Mouse (Mus musculus) stomach, embryonic 16.5 days (tissue): Measurements from ENCODE around the gene Tnfrsf18. TPM values are rescaled to one million over a fixed set of nuclear protein-coding genes. Genes with fewer than 3 reads are reported as not detected.

Experiments used
- ATAC-seq: fragments of 200-750 bp; cut with Nextera tagmentation; 2 replicates; pipeline ENCODE4 v1.8.0; 2017; ENCODE audit warnings: moderate number of reproducible peaks, moderate TSS enrichment; ENCODE audit not compliant: insufficient read depth, low FRiP score
- H3K27ac ChIP-seq: fragments of 300-500 bp; sonication (generic); 2 replicates; pipeline ENCODE4 v1.5.1; 2014; ENCODE audit warnings: low read length
- H3K27me3 ChIP-seq: fragments of 300-500 bp; sonication (generic); 2 replicates; pipeline ENCODE4 v1.6.1; 2014; ENCODE audit warnings: low read length, control low read depth, mixed read lengths; ENCODE audit not compliant: control insufficient read depth, insufficient read depth
- H3K36me3 ChIP-seq: fragments of 300-500 bp; sonication (generic); 2 replicates; pipeline ENCODE4 v1.6.1; 2014; ENCODE audit warnings: low read length; ENCODE audit not compliant: control insufficient read depth, insufficient read depth
- H3K4me1 ChIP-seq: fragments of 300-500 bp; sonication (generic); 2 replicates; pipeline ENCODE4 v1.6.1; 2014; ENCODE audit warnings: low read length, control low read depth, mixed read lengths; ENCODE audit not compliant: control insufficient read depth, insufficient read depth
- H3K4me2 ChIP-seq: fragments of 300-500 bp; sonication (generic); 2 replicates; pipeline ENCODE4 v1.6.1; 2014; ENCODE audit warnings: low read depth, low read length, mixed read lengths
- H3K4me3 ChIP-seq: fragments of 300-500 bp; sonication (generic); replicated peaks from 2 replicates; pipeline ENCODE4 v1.5.1; 2014; ENCODE audit warnings: mild to moderate bottlenecking, low read length
- H3K9ac ChIP-seq: fragments of 300-500 bp; sonication (generic); 2 replicates; pipeline ENCODE4 v1.6.1; 2014; ENCODE audit warnings: low read length
- H3K9me3 ChIP-seq: fragments of 300-500 bp; sonication (generic); replicated peaks from 2 replicates; pipeline ENCODE4 v1.6.1; 2016; ENCODE audit warnings: low read length, control low read depth; ENCODE audit not compliant: control insufficient read depth
- WGBS: fragments of 180-500 bp; shearing (Covaris S2); extraction: QIAGEN DNeasy Blood & Tissue Kit; methylation state at CpG from one replicate; pipeline ENCODE4 v1.1.7; 2014; 5-methylcytosine and 5-hydroxymethylcytosine counted together
- polyA plus RNA-seq: library from polyadenylated mRNA; unstranded; fragments of >200 nt; fragmentation: Nextera tagmentation; extraction: Ambion mirVana; gene quantifications from 2 replicates; pipeline ENCODE4 v1.2.1, GENCODE M21; 2015

The Tnfrsf18 gene
- polyA plus RNA-seq, 1 experiment from 2014 or later, result 2.4 TPM

- Histone ChIP-seq H3K4me3 (peak overlapping the region; percentile 46), H3K27me3 (no peaks in the 10 kb centered on the region), H3K36me3 (no peaks in the 10 kb centered on the region), H3K4me1 (no peaks in the 10 kb centered on the region; the same call in 1 of the 2 replicates), H3K4me2 (peak overlapping the region; percentile 18), H3K27ac (peak overlapping the region; percentile 97), H3K9me3 (no peaks in the 10 kb centered on the region), H3K9ac (peak overlapping the region; percentile 71)
- ATAC-seq, result peak; percentile 96
- WGBS, result 30% methylated on average over 10 of the region's 10 CpGs
These were observed 33.7 kb downstream of the Tnfrsf18 start for GRCm38 (mm10) chr4:156059713-156060112.

GRCm38 (mm10) chr4:156063861-156064509 lies 38.0 kb downstream of the Tnfrsf18 start:
- Histone ChIP-seq H3K4me2 (no peak overlapping the region), H3K4me1 (peaks cover 4% of the 10 kb centered on the region), H3K27me3 (no peaks in the 10 kb centered on the region), H3K9ac (no peak overlapping the region), H3K4me3 (no peak overlapping the region), H3K9me3 (no peaks in the 10 kb centered on the region), H3K27ac (peak overlapping the region; percentile 90), H3K36me3 (no peaks in the 10 kb centered on the region)
- 25% methylated on average over 4 of the region's 4 CpGs for WGBS
- ATAC-seq, result peak; percentile 34; the same call in 1 of the 2 replicates

- WGBS, result 71% methylated on average over 9 of the region's 9 CpGs
These were observed 38.5 kb downstream of the Tnfrsf18 start for GRCm38 (mm10) chr4:156064510-156064897.

GRCm38 (mm10) chr4:156065156-156065894 lies 39.4 kb downstream of the Tnfrsf18 start:
- no peak overlapping the region for H3K4me2 ChIP-seq
- H3K4me1 ChIP-seq, result peaks cover 5% of the 10 kb centered on the region
- no peak overlapping the region for H3K9ac ChIP-seq
- H3K36me3 ChIP-seq, result no peaks in the 10 kb centered on the region
- H3K4me3 ChIP-seq, result no peak overlapping the region
- 78% methylated on average over 10 of the region's 10 CpGs for WGBS
- no peak for ATAC-seq
- H3K27ac ChIP-seq, result no peak overlapping the region
- H3K9me3 ChIP-seq, result no peaks in the 10 kb centered on the region
- H3K27me3 ChIP-seq, result no peaks in the 10 kb centered on the region

More at GRCm38 (mm10) chr4:156064510-156064897, 38.5 kb downstream of the Tnfrsf18 start:
- Histone ChIP-seq H3K4me3 (no peak overlapping the region), H3K9me3 (no peaks in the 10 kb centered on the region), H3K36me3 (no peaks in the 10 kb centered on the region), H3K9ac (no peak overlapping the region), H3K27ac (peak overlapping the region; percentile 90), H3K4me2 (no peak overlapping the region), H3K4me1 (peaks cover 4% of the 10 kb centered on the region), H3K27me3 (no peaks in the 10 kb centered on the region)
- no peak for ATAC-seq

GRCm38 (mm10) chr4:156067256-156067949 lies 41.4 kb downstream of the Tnfrsf18 start:
- Histone ChIP-seq H3K4me1 (peaks cover 11% of the 10 kb centered on the region), H3K27me3 (no peaks in the 10 kb centered on the region), H3K4me3 (no peak overlapping the region), H3K9me3 (no peaks in the 10 kb centered on the region), H3K9ac (no peak overlapping the region), H3K4me2 (no peak overlapping the region), H3K27ac (peak overlapping the region; percentile 44), H3K36me3 (no peaks in the 10 kb centered on the region)
- WGBS, result 53% methylated on average over 5 of the region's 5 CpGs
- ATAC-seq, result peak; percentile 35; the same call in 1 of the 2 replicates

GRCm38 (mm10) chr4:156069701-156070100 lies 43.7 kb downstream of the Tnfrsf18 start:
- 92% methylated on average over 8 of the region's 8 CpGs for WGBS
- H3K27ac ChIP-seq, result no peak overlapping the region
- H3K4me1 ChIP-seq, result peaks cover 11% of the 10 kb centered on the region
- no peak overlapping the region for H3K4me3 ChIP-seq
- H3K9me3 ChIP-seq, result no peaks in the 10 kb centered on the region
- H3K9ac ChIP-seq, result no peak overlapping the region
- H3K4me2 ChIP-seq, result no peak overlapping the region
- H3K36me3 ChIP-seq, result no peaks in the 10 kb centered on the region
- H3K27me3 ChIP-seq, result no peaks in the 10 kb centered on the region
- no peak for ATAC-seq

- no peak overlapping the region for H3K4me2 ChIP-seq
- H3K9me3 ChIP-seq, result no peaks in the 10 kb centered on the region
- H3K27ac ChIP-seq, result no peak overlapping the region
- H3K4me1 ChIP-seq, result peaks cover 11% of the 10 kb centered on the region
- H3K36me3 ChIP-seq, result no peaks in the 10 kb centered on the region
- no peak; the same call in 1 of the 2 replicates for ATAC-seq
- no peak overlapping the region for H3K4me3 ChIP-seq
- no peaks in the 10 kb centered on the region for H3K27me3 ChIP-seq
- no peak overlapping the region for H3K9ac ChIP-seq
- WGBS, result 57% methylated on average over 6 of the region's 6 CpGs
These were observed 44.3 kb downstream of the Tnfrsf18 start for GRCm38 (mm10) chr4:156070276-156070675.

- Histone ChIP-seq H3K9me3 (no peaks in the 10 kb centered on the region), H3K4me2 (no peak overlapping the region), H3K27me3 (no peaks in the 10 kb centered on the region), H3K4me1 (peaks cover 11% of the 10 kb centered on the region), H3K27ac (no peak overlapping the region), H3K4me3 (no peak overlapping the region), H3K36me3 (no peaks in the 10 kb centered on the region), H3K9ac (no peak overlapping the region)
- WGBS, result 86% methylated on average over 2 of the region's 2 CpGs
- no peak for ATAC-seq
These were observed 44.8 kb downstream of the Tnfrsf18 start for GRCm38 (mm10) chr4:156070716-156071115.

GRCm38 (mm10) chr4:156076911-156077382 lies 51.0 kb downstream of the Tnfrsf18 start:
- Histone ChIP-seq H3K27me3 (no peaks in the 10 kb centered on the region), H3K4me3 (peak overlapping the region; percentile 50), H3K27ac (peak overlapping the region; percentile 94), H3K4me2 (peak overlapping the region; percentile 74), H3K9me3 (no peaks in the 10 kb centered on the region), H3K36me3 (no peaks in the 10 kb centered on the region), H3K4me1 (peaks cover 4% of the 10 kb centered on the region), H3K9ac (peak overlapping the region; percentile 68)
- 5% methylated on average over 8 of the region's 8 CpGs for WGBS
- peak; percentile 45 for ATAC-seq
